Mouse (Mus musculus): ENCODE results near the gene Arhgap9.

- TF ChIP-seq CTCF (IDR thresholded peaks at IDR 0.05; ENCODE audit: low read depth, low read length) (no peak), POLR2A (IDR thresholded peaks at IDR 0.05; ENCODE audit: borderline replicate concordance, low read depth, low read length) (no peak)
Observed at GRCm38 (mm10) chr10:127287936-127288293, 33.8 kb upstream of the Arhgap9 start.

Data from bone marrow macrophage, adult 2 months (primary cell).